Mouse (Mus musculus): Measurements from ENCODE around the gene Pdlim7.

The Pdlim7 gene

GRCm38 (mm10) chr13:55464027-55464884 lies 49.2 kb downstream of the Pdlim7 start, which contains the start of gene Prr7:
Gene Prr7, plus strand, starts transcription at chr13:55464267.
- DNase-seq: peak; percentile 70

DNA sequence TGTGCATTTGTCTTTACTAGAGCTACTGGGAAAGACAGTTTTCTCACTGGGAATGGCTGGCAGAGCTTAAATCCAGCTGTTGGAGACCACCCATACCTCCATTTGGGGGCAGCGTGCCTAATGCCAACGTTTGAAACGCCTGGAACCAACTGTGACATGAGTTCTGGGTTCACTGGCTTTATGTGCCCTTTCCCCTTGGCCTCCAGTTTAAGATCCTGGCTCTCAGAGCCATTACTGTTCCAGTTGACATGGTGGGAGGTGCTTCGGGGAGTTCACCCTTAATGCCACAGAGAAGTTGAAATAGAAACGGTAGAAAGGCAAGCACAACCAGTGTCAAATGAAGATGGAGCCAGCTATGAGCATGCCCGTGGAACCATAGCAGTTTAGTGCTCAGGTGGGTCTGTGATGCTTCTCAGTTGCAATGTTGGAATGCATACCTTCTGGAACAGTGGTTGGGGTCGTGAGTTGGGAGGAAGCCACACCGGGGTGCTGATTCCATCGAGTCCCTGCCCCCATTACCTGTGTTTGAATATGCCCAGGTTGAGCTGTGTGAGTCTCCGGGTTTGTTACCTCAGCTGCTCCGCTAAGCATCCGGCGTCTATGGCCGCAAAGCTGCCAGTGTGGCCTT lies 50.0 kb downstream of the Pdlim7 start:
- no peak for DNase-seq

DNA sequence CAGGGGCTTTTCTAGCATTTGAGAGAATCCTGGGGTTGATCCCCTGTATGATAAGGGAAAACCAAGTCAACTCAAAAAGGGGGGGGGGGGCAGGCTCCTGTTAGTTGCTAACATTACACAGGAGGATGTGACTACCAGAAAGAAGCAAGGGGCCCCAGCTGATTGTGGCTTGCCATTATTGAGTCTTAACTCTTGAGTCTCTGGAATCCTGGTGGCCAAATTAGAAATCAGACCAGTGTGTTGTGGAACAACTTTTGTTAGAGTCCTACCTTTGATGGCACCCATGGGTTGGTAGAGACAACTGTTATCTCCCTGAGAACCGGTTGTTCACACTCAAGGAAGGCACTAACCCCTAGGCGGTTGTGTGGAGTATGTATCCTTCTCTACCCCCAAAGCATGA lies 50.5 kb downstream of the Pdlim7 start:
- DNase-seq: no peak

DNA sequence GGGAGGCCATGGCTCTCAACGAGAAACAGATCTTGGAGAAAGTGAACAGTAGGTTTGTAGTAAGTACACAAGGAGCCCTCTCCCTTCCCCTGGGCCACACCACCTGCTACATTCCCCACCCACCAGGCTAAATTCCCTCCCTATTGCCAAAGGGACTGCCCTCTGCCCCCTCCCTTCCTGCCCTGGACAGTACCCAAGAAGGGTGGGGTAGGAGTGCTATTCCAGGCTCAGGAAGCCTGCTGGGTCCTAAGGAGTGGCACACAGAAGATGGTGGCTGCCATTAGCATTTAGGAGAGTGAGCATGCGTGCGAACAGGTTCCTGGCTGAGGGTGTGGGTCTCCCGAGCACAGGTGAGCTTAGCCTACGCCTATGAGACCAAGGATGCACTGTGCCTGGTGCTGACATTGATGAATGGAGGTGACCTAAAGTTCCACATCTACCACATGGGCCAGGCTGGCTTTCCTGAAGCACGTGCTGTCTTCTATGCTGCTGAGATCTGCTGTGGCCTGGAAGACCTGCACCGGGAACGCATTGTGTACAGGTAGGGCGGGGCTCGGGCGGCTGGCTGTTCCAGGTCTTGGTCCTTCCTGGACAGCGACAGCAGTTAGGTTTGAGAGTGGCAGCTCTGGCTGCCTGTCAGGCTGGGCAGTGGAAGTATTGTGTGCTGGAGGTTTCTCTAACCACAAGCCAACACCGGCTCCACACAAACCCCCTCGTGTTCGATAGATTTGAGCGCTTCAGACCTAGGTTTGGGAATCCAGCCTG lies 61.5 kb downstream of the Pdlim7 start:
- DNase-seq: peak; percentile 60

DNA sequence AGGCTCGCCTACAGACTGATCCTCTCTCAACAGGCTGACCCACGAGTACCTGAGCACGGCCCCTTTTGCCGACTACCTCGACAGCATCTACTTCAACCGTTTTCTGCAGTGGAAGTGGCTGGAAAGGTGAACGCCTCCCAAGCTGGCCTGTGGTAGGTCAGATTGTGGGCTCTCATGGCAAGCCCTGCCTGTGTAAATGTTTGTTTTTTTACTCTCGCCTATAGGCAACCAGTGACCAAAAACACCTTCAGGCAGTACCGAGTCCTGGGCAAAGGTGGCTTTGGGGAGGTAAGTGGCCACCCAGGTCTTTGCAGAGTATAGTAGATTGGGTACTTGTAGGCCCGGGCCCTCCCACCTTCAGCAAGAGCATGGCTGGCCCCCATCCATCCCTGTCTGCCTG lies 62.2 kb downstream of the Pdlim7 start:
- no peak for DNase-seq

GRCm38 (mm10) chr13:55450511-55450980 lies 62.9 kb downstream of the Pdlim7 start:
- DNase-seq: no peak

DNA sequence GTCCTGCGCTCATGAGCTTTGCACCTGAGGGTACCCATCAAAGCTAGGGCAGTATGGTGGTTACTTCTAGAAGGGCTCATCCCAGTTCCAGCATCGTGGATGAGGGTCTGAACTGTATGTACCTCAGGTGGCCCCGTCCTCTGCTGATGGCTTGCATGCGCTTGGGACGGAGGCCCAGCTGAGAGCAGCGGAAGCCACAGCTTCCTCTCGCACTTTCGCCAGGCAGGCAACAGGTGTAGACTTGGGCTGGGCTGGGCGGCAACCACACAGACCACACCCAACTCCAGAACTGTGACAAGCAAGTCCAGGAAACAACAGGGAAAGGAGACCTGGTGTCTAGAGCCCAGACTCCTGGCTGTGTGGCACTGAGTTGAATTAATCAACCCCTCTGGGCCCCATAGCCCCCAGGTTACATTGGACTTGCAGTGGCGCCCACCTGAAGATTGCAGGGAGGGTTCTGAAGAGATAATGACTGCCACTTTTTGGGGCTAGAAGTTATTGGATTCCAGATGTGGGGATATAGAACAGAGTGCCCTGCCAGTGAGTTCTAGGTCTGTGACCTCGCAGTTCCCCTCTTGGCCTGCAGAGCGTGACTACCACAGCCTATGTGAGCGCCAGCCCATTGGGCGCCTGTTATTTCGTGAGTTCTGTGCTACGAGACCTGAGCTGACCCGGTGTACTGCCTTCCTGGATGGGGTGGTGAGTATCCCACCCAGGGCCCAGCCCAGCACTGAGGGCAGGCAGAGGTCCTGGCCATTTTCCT lies 63.6 kb downstream of the Pdlim7 start:
- DNase-seq: no peak

- DNase-seq: no peak
Measured at GRCm38 (mm10) chr13:55449205-55449604, 64.3 kb downstream of the Pdlim7 start.

GRCm38 (mm10) chr13:55448131-55448530 lies 65.3 kb downstream of the Pdlim7 start:
- DNase-seq: no peak

DNA sequence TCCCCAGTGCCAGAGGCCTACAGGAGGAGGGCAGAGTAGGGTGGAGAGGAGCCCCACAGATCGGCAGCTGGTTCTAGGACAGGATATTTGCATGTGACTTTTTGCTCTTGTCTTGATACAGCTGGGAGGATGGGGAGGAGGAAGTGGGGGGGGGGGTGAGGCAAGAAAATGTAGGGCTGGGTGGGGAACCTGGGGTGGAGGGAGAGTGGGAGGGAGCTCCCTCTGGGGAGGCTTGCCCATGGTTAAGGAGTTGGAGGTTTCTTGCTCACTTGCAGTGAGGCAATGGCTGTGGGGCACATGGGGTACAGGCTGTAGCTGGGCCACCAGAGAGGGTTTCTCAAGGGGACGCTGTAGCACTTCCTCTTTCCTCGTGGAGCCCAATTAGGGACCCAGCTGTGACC lies 65.9 kb downstream of the Pdlim7 start:
- DNase-seq: no peak

- no peak for DNase-seq
Measured at GRCm38 (mm10) chr13:55446483-55447105, 66.9 kb downstream of the Pdlim7 start.

Measured in kidney, postnatal 10 days (tissue).